Comparison of ENCODE assay signal across 9 mouse cellular contexts in the genomic region with DNA sequence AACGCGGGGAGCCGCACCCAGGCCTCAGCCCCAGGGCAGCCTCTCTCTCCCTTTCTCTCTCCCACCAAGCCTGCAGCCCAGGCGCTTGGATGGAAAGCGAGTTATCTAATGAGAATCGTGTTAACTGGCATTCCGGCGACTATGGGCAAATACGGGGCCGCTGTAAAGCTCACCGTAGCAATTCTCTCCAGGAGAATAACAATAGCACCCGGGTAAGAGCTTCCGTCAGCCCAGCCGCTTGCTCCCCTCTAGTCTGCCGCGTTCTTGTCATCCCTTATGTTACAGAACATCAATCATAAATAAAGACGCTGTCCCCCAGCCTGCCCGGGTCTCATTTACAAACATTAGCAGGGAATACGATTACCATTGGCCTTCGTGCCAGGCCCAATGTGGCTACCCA. TPM values are rescaled to one million over a fixed set of nuclear protein-coding genes. Genes with fewer than 3 reads are reported as not detected.
A peak's percentile ranks its signal among the peaks of the same experiment; 100 is the strongest.
DNase-seq lines count a peak whose midpoint lies in the region; ATAC-seq lines count a peak whose summit lies in the region.
"Had no signal": no experiment of that assay in that cellular context is flagged by ENCODE, and none has a peak within 500 bp of the region (broad histone marks: within the 10 kb centered on the region; RNA-seq: fewer than 3 reads in every experiment).

No protein-coding gene starts in this region.

- H3K4me2 ChIP-seq in kidney, embryonic 16.5 days (replicated peaks; ENCODE audit: low read depth, low read length) = peak overlapping the region; percentile 77
- peak overlapping the region; percentile 70 for H3K4me2 ChIP-seq in intestine, embryonic 14.5 days (ENCODE audit: low read length)
- peak overlapping the region; percentile 88 for H3K4me2 ChIP-seq in neural tube, embryonic 12.5 days (replicated peaks)

- peak overlapping the region; percentile 79 for H3K4me3 ChIP-seq in kidney, embryonic 16.5 days (ENCODE audit: low read length)
- peak overlapping the region; percentile 79 for H3K4me3 ChIP-seq in forebrain, embryonic 10.5 days
- peak overlapping the region; percentile 76 for H3K4me3 ChIP-seq in intestine, embryonic 14.5 days (ENCODE audit: low read depth, low read length)
- H3K4me3 ChIP-seq in neural tube, embryonic 12.5 days = peak overlapping the region; percentile 86

- no peak for DNase-seq in kidney, postnatal 10 days
- no peak for DNase-seq in forebrain, embryonic 10.5 days (ENCODE audit: extremely low spot score, low spot score)
- DNase-seq in intestine, embryonic 14.5 days (ENCODE audit: low spot score) = no peak
- DNase-seq in spleen, adult 12 weeks (ENCODE audit: low spot score) = no peak
- no peak for DNase-seq in kidney, adult 9 months
- no peak for DNase-seq in ovary, adult 18-20 months (ENCODE audit: low spot score)

- WGBS in kidney, embryonic 16.5 days = 5% methylated on average over 20 of the region's 20 CpGs
- WGBS in forebrain, embryonic 10.5 days = 3% methylated on average over 20 of the region's 20 CpGs
- WGBS in intestine, embryonic 14.5 days = 6% methylated on average over 20 of the region's 20 CpGs
- 2% methylated on average over 20 of the region's 20 CpGs for WGBS in neural tube, embryonic 12.5 days

- H3K27ac ChIP-seq in kidney, embryonic 16.5 days (ENCODE audit: low read length) = peak overlapping the region; percentile 40; the same call in 1 of the 2 replicates
- peak overlapping the region; percentile 60 for H3K27ac ChIP-seq in forebrain, embryonic 10.5 days
- peak overlapping the region; percentile 22; the same call in 1 of the 2 replicates for H3K27ac ChIP-seq in intestine, embryonic 14.5 days (ENCODE audit: low read depth)
- peak overlapping the region; percentile 91 for H3K27ac ChIP-seq in neural tube, embryonic 12.5 days
- H3K27ac ChIP-seq: liver, embryonic 14.5 days had no signal

- H3K4me1 ChIP-seq in kidney, embryonic 16.5 days (ENCODE audit: insufficient read depth, low read length) = peaks cover 40% of the 10 kb centered on the region
- H3K4me1 ChIP-seq in forebrain, embryonic 10.5 days = peaks cover 50% of the 10 kb centered on the region
- H3K4me1 ChIP-seq in intestine, embryonic 14.5 days (replicated peaks; ENCODE audit: control insufficient read depth, insufficient read depth, low read length) = peaks cover 25% of the 10 kb centered on the region; the same call in 1 of the 2 replicates
- H3K4me1 ChIP-seq in neural tube, embryonic 12.5 days = peaks cover 41% of the 10 kb centered on the region

- H3K9me3 ChIP-seq in kidney, embryonic 16.5 days (ENCODE audit: low read length) = no peaks in the 10 kb centered on the region
- no peaks in the 10 kb centered on the region for H3K9me3 ChIP-seq in forebrain, embryonic 10.5 days
- H3K9me3 ChIP-seq in intestine, embryonic 14.5 days (ENCODE audit: control insufficient read depth, low read length) = no peaks in the 10 kb centered on the region
- H3K9me3 ChIP-seq in neural tube, embryonic 12.5 days = no peaks in the 10 kb centered on the region

- peaks cover 25% of the 10 kb centered on the region for H3K27me3 ChIP-seq in kidney, embryonic 16.5 days (ENCODE audit: insufficient read depth, low read length)
- peaks cover 79% of the 10 kb centered on the region for H3K27me3 ChIP-seq in forebrain, embryonic 10.5 days (ENCODE audit: poor library complexity, severe bottlenecking)
- peaks cover 33% of the 10 kb centered on the region for H3K27me3 ChIP-seq in intestine, embryonic 14.5 days (replicated peaks; ENCODE audit: control insufficient read depth, insufficient read depth, low read length)
- 0 out of 2 replicates have a peak, but pooled peaks cover 13% of the 10 kb centered on the region for H3K27me3 ChIP-seq in neural tube, embryonic 12.5 days (replicated peaks)

- ATAC-seq in kidney, embryonic 16.5 days (ENCODE audit: low FRiP score, low TSS enrichment) = no peak
- no peak for ATAC-seq in intestine, embryonic 14.5 days (replicated peaks; ENCODE audit: low FRiP score, low TSS enrichment, low read depth)
- ATAC-seq in neural tube, embryonic 12.5 days (ENCODE audit: low FRiP score, low read depth) = no peak

- peak overlapping the region; percentile 94 for H3K9ac ChIP-seq in kidney, embryonic 16.5 days (replicated peaks; ENCODE audit: low read length)
- H3K9ac ChIP-seq in intestine, embryonic 14.5 days (ENCODE audit: low read length) = 0 out of 2 replicates have a peak overlapping the region, but pooled peaks have one; percentile 12
- H3K9ac ChIP-seq in neural tube, embryonic 12.5 days = peak overlapping the region; percentile 89
- H3K9ac ChIP-seq: liver, embryonic 14.5 days had no signal

- H3K36me3 ChIP-seq in kidney, embryonic 16.5 days (ENCODE audit: insufficient read depth, low read length) = no peaks in the 10 kb centered on the region
- no peaks in the 10 kb centered on the region for H3K36me3 ChIP-seq in forebrain, embryonic 10.5 days (replicated peaks)
- H3K36me3 ChIP-seq in intestine, embryonic 14.5 days (ENCODE audit: control insufficient read depth, insufficient read depth, low read length) = no peaks in the 10 kb centered on the region
- no peaks in the 10 kb centered on the region for H3K36me3 ChIP-seq in neural tube, embryonic 12.5 days

RNA-seq across cellular contexts. Expression of gene Cux2, which starts 1.6 kb away (rescaled TPM):
- 9.0 and 9.9 TPM in 2 replicates for polyA plus RNA-seq in kidney, embryonic 16.5 days (2015; fragmentation: Nextera tagmentation; extraction: Ambion mirVana)
- 5.0 and 6.5 TPM in 2 replicates for polyA plus RNA-seq in forebrain, embryonic 10.5 days (2016; fragmentation: Nextera tagmentation; extraction: Ambion mirVana)
- 13.2 and 14.6 TPM in 2 replicates for polyA plus RNA-seq in intestine, embryonic 14.5 days (2014; fragmentation: Nextera tagmentation; extraction: Ambion mirVana)
- polyA plus RNA-seq in neural tube, embryonic 12.5 days (2016; fragmentation: Nextera tagmentation; extraction: Ambion mirVana) = 24.2 and 25.0 TPM in 2 replicates

RNA-seq across cellular contexts. Expression of gene Myl2, which starts 52.5 kb away (rescaled TPM):
- 1.7 and 2.3 TPM in 2 replicates for polyA plus RNA-seq in kidney, embryonic 16.5 days (2015; fragmentation: Nextera tagmentation; extraction: Ambion mirVana)
- not detected in 2 replicates for polyA plus RNA-seq in forebrain, embryonic 10.5 days (2016; fragmentation: Nextera tagmentation; extraction: Ambion mirVana)
- polyA plus RNA-seq in intestine, embryonic 14.5 days (2014; fragmentation: Nextera tagmentation; extraction: Ambion mirVana) = not detected in 2 replicates
- 0.80 and 6.0 TPM in 2 replicates for polyA plus RNA-seq in neural tube, embryonic 12.5 days (2016; fragmentation: Nextera tagmentation; extraction: Ambion mirVana)

Comparison
In these comparisons a context has a peak if more than half of its experiments do, and no peak if none do; other contexts are left out.
1. H3K27ac ChIP-seq: peak in every context shown above with its lines; median percentile 91 in neural tube, embryonic 12.5 days; 60 in forebrain, embryonic 10.5 days; 40 in kidney, embryonic 16.5 days; 22 in intestine, embryonic 14.5 days.
2. H3K9ac ChIP-seq: peak in every context shown above with its lines; median percentile 94 in kidney, embryonic 16.5 days; 89 in neural tube, embryonic 12.5 days; 12 in intestine, embryonic 14.5 days.